Mouse (Mus musculus): ENCODE measurements around the gene Hmgn3.

GRCm38 (mm10) chr9:83112305-83112768, 34.1 kb downstream of the Hmgn3 start:
- no peak for TF ChIP-seq POLR2A (IDR thresholded peaks at IDR 0.05; ENCODE audit: insufficient read depth, low read length)
- no peak for TF ChIP-seq CTCF (IDR thresholded peaks at IDR 0.05; ENCODE audit: low read depth, low read length)
